Mouse (Mus musculus): ENCODE data around the gene Nr2e3. TPM values are rescaled to one million over a fixed set of nuclear protein-coding genes. Genes with fewer than 3 reads are reported as not detected.
A peak's percentile ranks its signal among the peaks of the same experiment; 100 is the strongest.
"Not testable (repeated sequence)": the region's sequence is repeated elsewhere in the genome, so short reads cannot be mapped to it uniquely, and the experiment has no call there.

Nr2e3 gene
- not detected for polyA plus RNA-seq (2017; shearing (Covaris generic))

DNA sequence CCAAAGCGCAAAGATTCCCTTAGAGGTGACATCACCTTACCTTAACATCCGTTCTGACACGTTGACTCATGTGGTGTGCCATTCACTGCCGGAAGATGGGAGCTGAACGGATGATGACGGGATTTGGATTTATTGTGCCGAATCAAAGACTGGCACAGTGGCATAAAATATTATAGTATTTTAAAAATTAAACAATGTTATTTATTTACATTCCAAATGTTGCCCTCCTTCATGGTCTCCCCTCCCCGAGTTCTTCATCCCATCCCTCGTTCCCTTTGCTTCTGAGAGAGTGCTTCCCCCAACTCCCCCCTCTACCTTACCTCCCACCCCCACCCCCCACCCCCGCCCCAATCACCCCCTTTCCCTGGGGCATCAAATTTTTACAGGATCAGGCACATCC is at the start of gene Nr2e3:
TSS of gene Nr2e3 (minus strand) at position 101 of the 400 bp plus-strand sequence.
- no peak for ATAC-seq

DNA sequence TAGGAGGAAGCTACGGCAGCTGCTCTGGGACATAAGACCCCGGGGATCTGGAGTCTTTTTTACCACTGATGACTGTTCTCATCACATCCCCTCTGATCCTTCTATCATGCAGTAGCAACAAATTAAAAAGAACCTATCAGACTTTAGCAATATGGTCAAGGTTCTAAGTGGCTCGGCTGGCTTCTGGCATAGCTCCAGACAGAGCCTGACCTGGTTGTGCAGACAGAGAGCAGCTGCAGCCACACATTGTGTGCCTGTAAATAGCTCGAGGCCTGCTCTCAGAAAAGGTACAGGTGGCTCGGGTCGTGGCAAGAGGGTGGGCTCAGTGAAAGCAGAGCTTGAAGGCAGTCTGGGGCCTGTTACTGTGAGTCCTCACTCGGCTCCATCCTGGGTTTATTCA is 48.5 kb upstream of the Nr2e3 start:
- ATAC-seq, result no peak

DNA sequence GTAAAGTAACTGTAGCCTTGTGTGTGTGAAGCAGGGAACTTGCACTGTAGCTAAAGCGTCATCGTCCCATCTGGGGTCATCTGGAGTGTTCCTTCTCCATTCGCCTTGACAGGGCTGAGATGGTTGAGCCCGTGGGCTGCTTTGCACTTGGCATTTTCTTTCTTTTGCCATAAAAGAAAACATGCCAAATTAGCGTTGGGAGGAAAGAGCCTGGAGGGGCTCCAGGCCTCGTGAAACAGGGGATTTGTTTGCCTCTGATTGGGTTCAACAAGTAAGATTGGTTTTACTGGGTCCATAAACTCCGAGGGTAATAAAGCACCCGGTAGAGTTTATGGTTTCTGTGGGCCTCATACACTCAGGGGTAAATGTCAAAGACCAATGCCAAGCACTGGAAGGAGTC is 41.9 kb upstream of the Nr2e3 start:
- no peak for ATAC-seq

DNA sequence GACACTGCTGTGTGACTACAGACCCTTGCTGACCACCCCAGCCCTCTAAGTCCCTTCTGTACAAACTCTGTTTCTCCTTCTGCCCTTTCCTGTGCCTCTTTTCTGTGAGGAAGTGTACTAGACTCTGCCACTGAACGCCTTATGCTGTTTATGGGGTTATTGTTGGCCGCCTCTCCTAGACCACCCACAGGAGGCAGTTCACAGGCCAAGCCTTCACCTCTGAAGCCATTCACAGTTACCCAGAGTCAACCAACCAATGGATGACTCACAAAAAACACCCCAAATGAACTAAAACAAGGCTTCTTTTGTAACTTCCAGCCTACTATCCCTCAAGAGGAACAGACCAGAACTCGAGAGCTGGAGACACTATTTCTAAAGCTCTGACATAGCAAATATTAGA is 41.0 kb upstream of the Nr2e3 start:
- no peak for ATAC-seq

DNA sequence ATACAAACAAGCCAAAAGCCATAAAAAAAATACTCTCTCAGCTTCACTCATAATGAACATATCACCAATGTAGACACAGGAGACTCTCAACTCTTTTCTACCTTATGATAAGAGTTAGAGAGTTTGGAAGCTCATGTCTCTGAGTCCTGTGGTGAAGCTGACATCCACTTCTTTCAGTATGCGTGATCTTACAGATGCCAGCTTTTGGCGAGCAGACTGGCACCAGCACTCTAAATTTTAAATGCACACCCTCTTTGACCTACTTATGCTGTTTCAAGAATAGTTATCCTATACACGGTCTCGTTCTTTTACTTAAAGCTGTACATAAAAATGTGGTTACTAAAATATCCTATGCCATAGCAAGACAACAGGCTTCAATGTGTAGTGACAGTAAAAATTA is 37.3 kb upstream of the Nr2e3 start:
- ATAC-seq, result no peak

DNA sequence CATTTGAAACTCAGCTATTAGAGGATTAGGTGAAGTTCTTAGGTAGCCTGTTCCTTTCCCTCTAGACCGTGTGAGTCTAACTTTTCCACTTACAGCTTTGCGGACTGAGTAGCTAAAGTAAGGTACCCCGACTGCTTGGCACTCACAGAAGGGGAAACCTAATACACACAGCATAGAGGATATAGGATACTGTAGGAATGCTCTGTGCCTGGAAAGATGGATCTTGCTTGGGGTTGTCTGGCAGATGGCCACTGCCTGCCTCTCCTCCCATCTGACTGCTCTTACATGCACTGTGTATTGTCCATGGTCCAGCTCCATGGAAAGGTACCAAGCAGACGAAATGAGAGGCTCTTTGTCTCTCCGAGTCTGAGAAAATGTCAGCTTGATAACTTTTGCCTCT is 30.9 kb upstream of the Nr2e3 start:
- ATAC-seq, result no peak

GRCm38 (mm10) chr9:59989864-59990263 is 29.4 kb upstream of the Nr2e3 start:
- ATAC-seq, result no peak

GRCm38 (mm10) chr9:59985900-59986572 is 25.6 kb upstream of the Nr2e3 start:
- ATAC-seq, result no peak

DNA sequence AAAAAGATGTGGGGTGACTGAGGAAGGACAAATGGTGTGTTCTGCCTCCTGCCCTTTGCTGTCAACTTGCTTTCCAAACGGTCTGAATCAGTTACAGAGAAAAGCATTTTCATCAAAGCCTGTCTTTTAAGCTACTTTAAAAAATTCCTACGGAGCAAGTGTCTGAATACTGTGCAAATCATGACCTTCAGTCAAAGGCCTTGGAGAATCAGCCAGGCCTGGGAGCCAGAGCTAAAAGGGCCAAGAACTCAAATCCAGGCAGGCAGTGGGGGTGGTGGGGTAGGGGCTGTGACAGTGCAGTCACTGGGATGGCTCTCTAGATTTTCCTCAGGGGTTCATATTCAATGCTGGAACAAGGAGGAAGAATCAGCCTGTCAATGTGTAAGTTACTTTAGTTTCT is 20.7 kb upstream of the Nr2e3 start:
- no peak for ATAC-seq

- no peak for ATAC-seq
These were observed 10.8 kb upstream of the Nr2e3 start for GRCm38 (mm10) chr9:59971263-59971662.

DNA sequence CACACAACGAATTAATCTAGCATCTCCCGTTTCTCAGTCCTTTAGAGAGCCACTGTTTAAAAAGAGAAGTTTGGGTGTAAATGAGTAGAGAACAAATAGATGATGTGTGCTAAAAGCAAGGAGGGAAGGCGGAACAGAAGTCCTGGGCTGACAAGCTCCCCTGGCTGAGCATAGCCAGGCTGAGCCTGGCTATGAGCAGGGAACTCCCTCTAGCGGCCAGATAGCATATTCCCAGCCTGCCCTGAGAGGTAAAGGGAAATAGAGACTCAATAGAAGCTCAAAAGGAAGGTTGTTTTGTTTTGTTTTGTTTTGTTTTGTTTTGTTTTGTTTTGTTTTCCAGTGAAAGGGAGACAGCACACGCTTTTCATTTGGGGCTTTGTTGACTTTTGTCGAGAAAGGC is 8.9 kb upstream of the Nr2e3 start:
- peak; percentile 84 for ATAC-seq

- ATAC-seq, result no peak
These were observed 4.6 kb upstream of the Nr2e3 start for GRCm38 (mm10) chr9:59965046-59965445.

DNA sequence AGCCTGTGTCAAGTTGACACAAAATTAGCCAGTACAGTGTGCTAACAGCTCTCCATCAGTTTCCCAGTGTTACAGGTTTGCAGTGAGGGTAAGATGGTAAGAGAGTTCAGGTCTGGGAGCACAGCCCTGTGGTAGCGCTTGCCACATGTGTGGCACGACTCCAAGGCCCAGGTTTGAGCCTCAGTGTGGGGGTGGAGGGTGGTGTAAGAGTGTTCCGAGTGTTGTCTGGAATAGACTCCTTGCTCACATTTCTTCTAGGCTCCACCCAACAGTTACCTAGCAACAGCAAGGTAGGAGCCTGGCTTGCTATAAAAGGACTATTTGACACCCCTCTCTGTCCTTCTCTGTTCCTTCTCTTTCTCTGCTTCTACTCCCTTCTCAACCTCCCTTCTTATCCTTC is 3.9 kb upstream of the Nr2e3 start:
- no peak for ATAC-seq

- no peak for ATAC-seq
These were observed 919 bp upstream of the Nr2e3 start for GRCm38 (mm10) chr9:59961201-59961955.

GRCm38 (mm10) chr9:59959276-59959675 is 1.2 kb downstream of the Nr2e3 start:
- ATAC-seq, result peak; percentile 100

DNA sequence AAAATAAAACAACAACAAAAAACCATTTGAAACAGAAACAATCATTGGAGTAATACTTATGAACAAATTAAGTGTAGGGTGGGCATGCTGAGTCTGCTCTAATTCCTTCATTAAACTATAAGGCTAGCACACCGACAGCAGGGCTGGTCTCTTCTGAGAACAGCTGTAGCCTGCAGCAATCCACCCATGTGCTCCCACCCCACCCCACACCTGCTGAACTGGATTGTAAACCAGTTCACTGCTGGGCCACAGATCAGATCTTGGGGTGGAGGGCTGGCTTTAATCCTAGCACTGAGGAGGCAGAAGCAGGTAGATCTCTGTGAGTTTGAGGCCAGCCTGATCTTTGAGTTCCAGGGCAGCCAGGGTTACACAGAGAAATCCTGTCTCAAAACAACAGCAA is 2.3 kb downstream of the Nr2e3 start:
- ATAC-seq, result not testable (repeated sequence)

DNA sequence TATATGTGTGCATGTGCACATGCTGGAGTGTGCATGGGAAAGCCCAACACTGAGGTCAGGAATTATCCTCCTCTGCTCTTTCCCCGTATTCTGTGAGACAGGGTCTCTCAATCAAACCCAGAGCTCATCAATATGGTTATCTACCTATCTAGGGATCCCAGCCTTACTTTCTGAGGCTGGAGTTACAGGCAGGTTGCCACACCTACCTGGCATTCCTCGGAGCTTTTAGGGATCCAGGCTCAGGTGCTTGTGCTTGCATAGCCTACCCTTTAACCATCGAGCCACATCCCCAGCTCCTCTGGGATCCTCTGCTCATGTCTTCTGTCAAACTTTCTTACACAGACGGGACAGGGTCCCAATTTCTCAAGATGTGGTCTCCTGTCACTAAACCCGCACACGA is 4.0 kb downstream of the Nr2e3 start:
- no peak for ATAC-seq

DNA sequence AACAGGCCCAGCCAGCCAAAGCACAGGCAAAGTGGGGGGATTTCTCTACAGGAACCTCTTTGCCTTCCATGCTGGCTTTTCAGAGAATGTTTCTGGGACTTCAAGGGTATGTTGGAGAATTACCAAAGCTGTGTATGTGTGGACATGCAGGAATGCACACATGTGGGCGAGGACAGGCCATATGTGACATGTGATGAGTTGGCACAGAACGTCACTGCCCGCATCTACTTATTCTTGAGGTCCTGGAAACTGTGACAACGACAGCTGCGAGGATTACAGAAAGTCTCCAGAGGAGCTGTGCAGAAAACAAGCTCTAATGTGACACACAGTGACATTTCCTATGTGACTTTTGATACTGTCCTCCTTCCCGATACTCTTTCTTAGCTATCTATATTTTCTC is 4.8 kb downstream of the Nr2e3 start:
- ATAC-seq, result no peak

- no peak for ATAC-seq
These were observed 5.3 kb downstream of the Nr2e3 start for GRCm38 (mm10) chr9:59955199-59955598.

DNA sequence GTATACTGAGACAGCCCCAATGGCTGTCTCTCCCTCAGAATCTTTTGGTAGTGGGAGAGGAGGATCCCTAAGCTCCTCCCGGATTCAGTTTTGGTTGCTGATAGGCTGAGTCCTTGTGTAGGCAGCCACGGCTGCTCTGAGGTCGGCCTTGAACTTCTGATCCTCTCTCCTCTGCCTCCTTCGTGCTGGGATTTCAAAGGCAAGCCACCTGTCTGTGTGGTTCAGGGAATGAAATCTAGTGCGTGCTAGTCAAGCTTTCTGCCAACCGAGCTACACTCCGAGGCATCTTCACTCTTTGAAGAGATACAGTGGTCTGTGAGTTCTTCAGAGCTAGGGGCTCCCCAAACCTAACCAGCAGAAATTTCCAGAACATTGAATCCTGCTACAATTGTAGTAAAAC is 6.9 kb downstream of the Nr2e3 start:
- no peak for ATAC-seq

GRCm38 (mm10) chr9:59952515-59953070 is 7.9 kb downstream of the Nr2e3 start:
- no peak for ATAC-seq

- ATAC-seq, result no peak
These were observed 8.5 kb downstream of the Nr2e3 start for GRCm38 (mm10) chr9:59951943-59952342.

GRCm38 (mm10) chr9:59951001-59951750 is 9.3 kb downstream of the Nr2e3 start:
- no peak for ATAC-seq

All from CD4-positive, CD25-positive, alpha-beta regulatory T cell, adult 4 months (primary cell).